In genomic region chr10:93301831-93302230, GRCm38 (mm10) we compare ENCODE assay signal across 23 mouse cellular contexts. TPM values are rescaled to one million over a fixed set of nuclear protein-coding genes. Genes with fewer than 3 reads are reported as not detected.
DNase-seq lines count a peak whose midpoint lies in the region; ATAC-seq and TF ChIP-seq lines count a peak whose summit lies in the region.
"Had no signal": no experiment of that assay in that cellular context is flagged by ENCODE, and none has a peak within 500 bp of the region (broad histone marks: within the 10 kb centered on the region; RNA-seq: fewer than 3 reads in every experiment).

No protein-coding gene starts in this region.

- H3K27me3 ChIP-seq in heart, embryonic 15.5 days, result no peaks in the 10 kb centered on the region
- H3K27me3 ChIP-seq in liver, adult 2 months (ENCODE audit: control insufficient read depth, insufficient read depth, low read length), result no peaks in the 10 kb centered on the region
- no peaks in the 10 kb centered on the region for H3K27me3 ChIP-seq in liver, embryonic 12.5 days (replicated peaks)
- H3K27me3 ChIP-seq: forebrain, embryonic 12.5 days; limb, embryonic 13.5 days; liver, embryonic 15.5 days; stomach, embryonic 15.5 days had no signal

- TF ChIP-seq CTCF in gastrocnemius, adult 2 months (IDR thresholded peaks at IDR 0.05), result no peak
- no peak for TF ChIP-seq CTCF in liver, adult 2 months (IDR thresholded peaks at IDR 0.05; ENCODE audit: low read depth, low read length)

- no peak for DNase-seq in gastrocnemius, adult 2 months
- no peak for DNase-seq in gastrocnemius, adult 8-10 months (ENCODE audit: low spot score in 2 of 2)
- DNase-seq in heart, postnatal 4 days, result no peak
- DNase-seq in liver, adult 2 months (ENCODE audit: extremely low read depth, low read depth, low spot score), result no peak
- DNase-seq in lung, postnatal 25 days (ENCODE audit: low spot score), result peak; percentile 57
- DNase-seq in cerebellum, adult 9-11 months, result no peak
- DNase-seq: adrenal gland, postnatal 14 days; cerebellum, adult 11 months; cerebellum, postnatal 25 days; embryo, embryonic 11 days; gastrocnemius, postnatal 10 days; layer of hippocampus, postnatal 36 days; retina, postnatal 1 day had no signal

- H3K4me3 ChIP-seq in gastrocnemius, adult 2 months, result peak overlapping the region; percentile 40; the same call in 1 of the 2 replicates
- no peak overlapping the region for H3K4me3 ChIP-seq in heart, embryonic 15.5 days
- H3K4me3 ChIP-seq in liver, adult 2 months (ENCODE audit: insufficient read depth, low read depth, low read length), result no peak overlapping the region
- H3K4me3 ChIP-seq in liver, embryonic 12.5 days, result no peak overlapping the region
- H3K4me3 ChIP-seq: forebrain, embryonic 12.5 days; limb, embryonic 13.5 days; liver, embryonic 15.5 days; stomach, embryonic 15.5 days had no signal

- H3K9ac ChIP-seq in heart, embryonic 15.5 days, result no peak overlapping the region
- no peak overlapping the region for H3K9ac ChIP-seq in liver, adult 2 months (ENCODE audit: low read depth, low read length)
- H3K9ac ChIP-seq in liver, embryonic 12.5 days, result no peak overlapping the region
- H3K9ac ChIP-seq: forebrain, embryonic 12.5 days; hindbrain, embryonic 14.5 days; limb, embryonic 13.5 days; liver, embryonic 15.5 days; stomach, embryonic 15.5 days had no signal

- H3K4me2 ChIP-seq in heart, embryonic 15.5 days, result no peak overlapping the region
- H3K4me2 ChIP-seq in liver, embryonic 12.5 days, result no peak overlapping the region
- H3K4me2 ChIP-seq: forebrain, embryonic 12.5 days; hindbrain, embryonic 14.5 days; limb, embryonic 13.5 days; liver, embryonic 15.5 days; midbrain, embryonic 11.5 days; stomach, embryonic 15.5 days had no signal

- 66% methylated on average over 8 of the region's 8 CpGs for WGBS in heart, embryonic 15.5 days
- WGBS in liver, adult 2 months, result 71% methylated on average over 8 of the region's 8 CpGs
- 61% methylated on average over 8 of the region's 8 CpGs for WGBS in liver, embryonic 12.5 days (ENCODE audit: insufficient replicate concordance)

- no peaks in the 10 kb centered on the region for H3K79me2 ChIP-seq in liver, adult 2 months (ENCODE audit: control insufficient read depth, insufficient read depth, low read length)

- H3K4me1 ChIP-seq in heart, embryonic 15.5 days (replicated peaks), result peaks cover 20% of the 10 kb centered on the region; the same call in 1 of the 2 replicates
- H3K4me1 ChIP-seq in liver, adult 2 months (ENCODE audit: control insufficient read depth, insufficient read depth, low read length), result peaks cover 4% of the 10 kb centered on the region; the same call in 1 of the 2 replicates
- peaks cover 6% of the 10 kb centered on the region; the same call in 1 of the 2 replicates for H3K4me1 ChIP-seq in liver, embryonic 12.5 days
- H3K4me1 ChIP-seq: liver, embryonic 15.5 days; stomach, embryonic 15.5 days had no signal

- TF ChIP-seq POLR2A in liver, adult 2 months (IDR thresholded peaks at IDR 0.05; ENCODE audit: extremely low read depth, insufficient read depth, low read length), result no peak

- no peaks in the 10 kb centered on the region for H3K9me3 ChIP-seq in heart, embryonic 15.5 days (replicated peaks)
- no peaks in the 10 kb centered on the region for H3K9me3 ChIP-seq in liver, embryonic 12.5 days (replicated peaks)
- H3K9me3 ChIP-seq: forebrain, embryonic 12.5 days; G1E; limb, embryonic 13.5 days; liver, embryonic 15.5 days; stomach, embryonic 15.5 days had no signal

- no peak for ATAC-seq in heart, embryonic 15.5 days (replicated peaks; ENCODE audit: insufficient number of reproducible peaks, insufficient read depth, low FRiP score, low read depth)
- no peak for ATAC-seq in liver, embryonic 12.5 days
- ATAC-seq: activated CD4-positive, CD25-positive, alpha-beta regulatory T cell, adult 4 months had no signal

- intact Hi-C loops in gastrocnemius, adult 2 months (cut with DNase I), result no loop called here

- H3K36me3 ChIP-seq in heart, embryonic 15.5 days, result no peaks in the 10 kb centered on the region
- no peaks in the 10 kb centered on the region for H3K36me3 ChIP-seq in liver, adult 2 months (ENCODE audit: control insufficient read depth, insufficient read depth, low read length)
- H3K36me3 ChIP-seq in liver, embryonic 12.5 days, result no peaks in the 10 kb centered on the region
- H3K36me3 ChIP-seq: forebrain, embryonic 12.5 days; G1E; liver, embryonic 15.5 days; stomach, embryonic 15.5 days had no signal

- peak overlapping the region; percentile 93 for H3K27ac ChIP-seq in gastrocnemius, adult 2 months
- peak overlapping the region; percentile 55 for H3K27ac ChIP-seq in heart, embryonic 15.5 days
- peak overlapping the region; percentile 67; the same call in 1 of the 2 replicates for H3K27ac ChIP-seq in liver, adult 2 months (replicated peaks; ENCODE audit: insufficient read depth, low read depth, low read length)
- no peak overlapping the region for H3K27ac ChIP-seq in liver, embryonic 12.5 days
- H3K27ac ChIP-seq: forebrain, embryonic 12.5 days; hindbrain, embryonic 14.5 days; limb, embryonic 13.5 days; liver, embryonic 15.5 days; stomach, embryonic 15.5 days had no signal

RNA-seq across cellular contexts. Expression of gene Elk3, which starts 9.1 kb away (rescaled TPM):
- 10 to 100 TPM; 11.7 to 14.2 TPM for total RNA-seq in gastrocnemius, adult 2 months (2021)
- total RNA-seq in gastrocnemius, adult 8-10 months (2022), result 10 to 100 TPM in 1 of 4 experiments, 1 to 10 TPM in 3; 6.9 to 11.1 (median 8.1) TPM
- 31.7 and 33.5 TPM in 2 replicates for polyA plus RNA-seq in heart, embryonic 15.5 days (2015; fragmentation: Nextera tagmentation; extraction: Ambion mirVana)
- total RNA-seq in heart, postnatal 4 days (2021), result 100 to 1,000 TPM; 102 to 103 TPM
- total RNA-seq in liver, adult 2 months (2014; rRNA removed), result 3.4 and 4.8 TPM in 2 replicates
- polyA plus RNA-seq in liver, adult 2 months (2012; rRNA removed), result 6.3 and 8.0 TPM in 2 replicates
- polyA plus RNA-seq in liver, embryonic 12.5 days (2016; fragmentation: Nextera tagmentation; extraction: Ambion mirVana), result 8.6 and 9.6 TPM in 2 replicates
- polyA plus RNA-seq: G1E had no signal

Comparison
In these comparisons a context has a peak if more than half of its experiments do, and no peak if none do; other contexts are left out.
1. RNA of gene Elk3, which starts 9.1 kb away (total RNA-seq): 102 to 103 TPM in heart, postnatal 4 days; 11.7 to 14.2 TPM in gastrocnemius, adult 2 months, 6.9 to 11.1 TPM in gastrocnemius, adult 8-10 months and 3.4 to 4.8 TPM in liver, adult 2 months; every median in the first group is over 4 times any median in the second.